Mouse (Mus musculus): Measurements from ENCODE around the gene Lrrc25. TPM values are rescaled to one million over a fixed set of nuclear protein-coding genes. Genes with fewer than 3 reads are reported as not detected.

Gene Lrrc25
- total and polyA plus RNA-seq, 2 experiments from 2014 or later: 0.74 to 2.2 TPM

DNA sequence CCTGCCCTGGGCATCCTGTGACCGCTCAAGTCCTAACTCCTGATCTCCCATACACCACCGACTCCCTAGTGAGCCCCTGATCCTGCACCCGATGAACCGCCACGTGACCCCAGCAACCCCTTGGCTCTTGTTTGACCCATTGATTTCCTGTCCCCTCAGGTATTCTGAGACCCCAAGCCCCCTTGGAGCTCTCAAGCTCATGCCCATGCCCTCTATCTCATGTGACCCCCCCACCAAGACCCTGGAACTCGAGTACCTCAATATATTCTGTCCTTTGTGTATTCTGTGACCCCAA, 8.4 kb upstream of the Lrrc25 start:
- Histone ChIP-seq H3K36me3 (ENCODE audit: insufficient read depth, low read length) (no peaks in the 10 kb centered on the region), H3K27me3 (ENCODE audit: insufficient read depth, low read length) (no peaks in the 10 kb centered on the region), H3K9me3 (ENCODE audit: low read length) (no peaks in the 10 kb centered on the region), H3K9ac (replicated peaks; ENCODE audit: low read length, poor library complexity, severe bottlenecking) (peak overlapping the region; percentile 80), H3K4me3 (ENCODE audit: low read depth, low read length) (peak overlapping the region; percentile 69), H3K4me1 (ENCODE audit: insufficient read depth, low read length) (peaks cover 26% of the 10 kb centered on the region), H3K4me2 (ENCODE audit: low read depth, low read length, poor library complexity, severe bottlenecking) (peak overlapping the region; percentile 59), H3K27ac (ENCODE audit: low read depth, low read length) (peak overlapping the region; percentile 63)
- no peak for TF ChIP-seq CTCF (IDR thresholded peaks at IDR 0.05)
- WGBS: 26% methylated on average over 6 of the region's 6 CpGs
- DNase-seq (ENCODE audit: low spot score) (no peak), ATAC-seq (ENCODE audit: low FRiP score) (no peak)

DNA sequence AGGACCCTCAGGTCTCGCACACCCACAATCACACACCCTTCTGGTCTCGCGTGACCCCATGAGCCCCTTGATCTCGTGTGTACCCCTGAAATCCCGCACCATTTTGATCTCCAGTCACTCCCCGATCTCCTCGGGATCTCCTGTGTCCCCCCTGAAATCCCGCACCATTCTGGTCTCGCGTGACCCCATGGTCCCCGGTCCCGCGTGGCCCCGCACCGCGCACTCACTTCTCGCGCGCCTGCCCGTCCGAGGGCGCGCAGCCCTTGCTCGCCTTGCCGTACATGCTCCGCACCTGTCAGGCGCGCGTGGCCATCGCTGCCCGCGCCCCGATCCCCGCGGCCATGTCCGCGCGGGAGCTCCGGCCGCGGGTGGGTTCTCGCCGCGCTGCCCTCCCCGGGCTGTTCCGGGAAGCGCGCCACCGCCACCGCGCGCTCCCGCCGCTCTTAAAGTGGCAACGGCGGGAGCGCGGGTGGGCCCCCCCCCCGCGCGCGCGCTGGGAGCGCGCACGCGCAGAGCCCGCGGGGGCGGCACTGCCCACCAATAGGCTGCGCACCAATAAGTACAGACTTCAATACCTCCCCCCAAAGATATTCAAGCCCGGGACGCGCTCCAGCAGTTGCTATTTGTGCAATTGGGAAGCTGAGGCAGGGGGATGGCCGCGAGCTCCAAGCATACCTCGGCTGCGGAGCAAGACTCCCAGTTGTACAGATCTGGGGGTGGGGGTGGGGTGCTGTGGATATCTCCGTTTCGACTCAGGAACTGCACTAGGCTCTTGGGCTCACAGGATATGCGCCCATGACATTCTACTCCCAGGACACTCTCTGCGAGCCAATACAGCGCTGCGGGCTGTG, 7.8 kb upstream of the Lrrc25 start:
- DNase-seq (ENCODE audit: low spot score): peak; percentile 73
- peak overlapping the region; percentile 69 for H3K4me3 ChIP-seq (ENCODE audit: low read depth, low read length)
- peak overlapping the region; percentile 80 for H3K9ac ChIP-seq (replicated peaks; ENCODE audit: low read length, poor library complexity, severe bottlenecking)
- 1% methylated on average over 61 of the region's 84 CpGs for WGBS
- TF ChIP-seq CTCF (IDR thresholded peaks at IDR 0.05): no peak
- H3K4me1 ChIP-seq (ENCODE audit: insufficient read depth, low read length): peaks cover 26% of the 10 kb centered on the region
- no peaks in the 10 kb centered on the region for H3K9me3 ChIP-seq (ENCODE audit: low read length)
- peak overlapping the region; percentile 63 for H3K27ac ChIP-seq (ENCODE audit: low read depth, low read length)
- peak overlapping the region; percentile 59 for H3K4me2 ChIP-seq (ENCODE audit: low read depth, low read length, poor library complexity, severe bottlenecking)
- no peaks in the 10 kb centered on the region for H3K27me3 ChIP-seq (ENCODE audit: insufficient read depth, low read length)
- H3K36me3 ChIP-seq (ENCODE audit: insufficient read depth, low read length): no peaks in the 10 kb centered on the region
- peak; percentile 74 for ATAC-seq (ENCODE audit: low FRiP score)

DNA sequence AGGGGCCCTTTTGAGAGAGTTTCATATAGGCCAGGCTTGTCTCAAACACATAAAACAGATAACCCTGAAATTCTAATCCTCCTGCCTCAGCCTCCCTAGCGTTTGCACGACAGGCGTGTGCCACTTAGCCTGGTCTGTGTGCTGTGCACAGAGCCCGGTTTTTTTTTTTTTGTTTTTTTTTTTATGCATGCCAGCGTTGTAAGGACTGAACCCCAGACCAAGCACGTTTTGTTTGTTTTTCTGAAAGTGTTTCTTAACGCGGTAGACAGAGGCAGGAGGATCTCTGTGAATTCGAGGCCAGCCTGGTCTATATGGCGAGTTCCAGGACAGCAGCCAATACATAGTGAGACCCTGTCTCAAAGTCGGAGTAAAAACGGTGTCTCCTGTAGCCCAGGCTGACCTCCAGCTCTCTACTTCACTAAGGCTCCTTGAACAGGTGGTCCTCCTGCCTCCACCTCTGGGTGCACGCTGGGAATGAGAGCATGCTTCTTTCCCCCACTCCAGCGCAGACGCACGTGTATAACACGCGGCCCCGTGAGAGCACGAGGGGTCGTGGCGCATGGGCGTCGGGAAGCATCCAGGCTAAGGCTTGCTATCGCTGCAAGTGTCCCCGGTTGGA, 7.1 kb upstream of the Lrrc25 start, which contains the start of gene Ssbp4:
Gene Ssbp4, minus strand, starts transcription at position 124 of the 619 bp plus-strand sequence.
- Histone ChIP-seq H3K27me3 (ENCODE audit: insufficient read depth, low read length) (no peaks in the 10 kb centered on the region), H3K36me3 (ENCODE audit: insufficient read depth, low read length) (no peaks in the 10 kb centered on the region), H3K9ac (replicated peaks; ENCODE audit: low read length, poor library complexity, severe bottlenecking) (peak within 1 kb of the TSS; percentile 80), H3K9me3 (ENCODE audit: low read length) (no peaks in the 10 kb centered on the region), H3K4me2 (ENCODE audit: low read depth, low read length, poor library complexity, severe bottlenecking) (peak within 1 kb of the TSS; percentile 59), H3K27ac (ENCODE audit: low read depth, low read length) (peak within 1 kb of the TSS; percentile 68), H3K4me3 (ENCODE audit: low read depth, low read length) (peak within 1 kb of the TSS; percentile 69), H3K4me1 (ENCODE audit: insufficient read depth, low read length) (peaks cover 26% of the 10 kb centered on the region)
- TF ChIP-seq CTCF (IDR thresholded peaks at IDR 0.05): no peak
- ATAC-seq (ENCODE audit: low FRiP score) (peak; percentile 8), DNase-seq (ENCODE audit: low spot score) (no peak)
- 4% methylated on average over 26 of the region's 26 CpGs for WGBS

DNA sequence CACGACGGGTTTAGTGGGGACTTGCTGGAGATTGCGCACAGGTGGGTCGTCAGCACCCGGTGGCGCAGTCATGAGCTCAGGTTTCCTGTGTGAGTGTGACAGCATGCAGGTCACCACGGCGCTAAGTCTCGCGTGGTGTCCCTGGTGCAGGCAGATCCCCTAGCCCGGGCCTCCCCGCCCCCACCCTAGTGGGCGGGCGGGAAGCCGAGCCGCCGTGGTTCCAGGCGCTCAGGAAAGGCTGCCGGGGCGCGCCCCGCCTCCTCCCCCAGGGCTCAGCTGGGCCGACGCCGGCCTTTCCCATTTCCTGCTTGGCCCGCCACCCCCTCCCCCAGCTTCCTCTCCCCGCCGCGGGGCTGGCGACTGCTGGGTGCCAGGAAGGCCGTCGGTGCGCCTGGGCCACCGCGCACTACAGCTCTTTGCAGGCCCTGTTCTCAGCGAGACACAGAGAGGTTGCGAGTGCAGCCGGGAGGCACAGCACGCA, 6.5 kb upstream of the Lrrc25 start:
- Histone ChIP-seq H3K36me3 (ENCODE audit: insufficient read depth, low read length) (no peaks in the 10 kb centered on the region), H3K9ac (replicated peaks; ENCODE audit: low read length, poor library complexity, severe bottlenecking) (peak overlapping the region; percentile 57), H3K27ac (ENCODE audit: low read depth, low read length) (peak overlapping the region; percentile 68), H3K4me2 (ENCODE audit: low read depth, low read length, poor library complexity, severe bottlenecking) (peak overlapping the region; percentile 59), H3K9me3 (ENCODE audit: low read length) (no peaks in the 10 kb centered on the region), H3K27me3 (ENCODE audit: insufficient read depth, low read length) (no peaks in the 10 kb centered on the region), H3K4me3 (ENCODE audit: low read depth, low read length) (peak overlapping the region; percentile 69), H3K4me1 (ENCODE audit: insufficient read depth, low read length) (peaks cover 26% of the 10 kb centered on the region)
- DNase-seq (ENCODE audit: low spot score) (peak; percentile 74), ATAC-seq (ENCODE audit: low FRiP score) (peak; percentile 57)
- 0% methylated on average over 34 of the region's 39 CpGs for WGBS
- TF ChIP-seq CTCF (IDR thresholded peaks at IDR 0.05): no peak; the same call in 1 of the 2 replicates

DNA sequence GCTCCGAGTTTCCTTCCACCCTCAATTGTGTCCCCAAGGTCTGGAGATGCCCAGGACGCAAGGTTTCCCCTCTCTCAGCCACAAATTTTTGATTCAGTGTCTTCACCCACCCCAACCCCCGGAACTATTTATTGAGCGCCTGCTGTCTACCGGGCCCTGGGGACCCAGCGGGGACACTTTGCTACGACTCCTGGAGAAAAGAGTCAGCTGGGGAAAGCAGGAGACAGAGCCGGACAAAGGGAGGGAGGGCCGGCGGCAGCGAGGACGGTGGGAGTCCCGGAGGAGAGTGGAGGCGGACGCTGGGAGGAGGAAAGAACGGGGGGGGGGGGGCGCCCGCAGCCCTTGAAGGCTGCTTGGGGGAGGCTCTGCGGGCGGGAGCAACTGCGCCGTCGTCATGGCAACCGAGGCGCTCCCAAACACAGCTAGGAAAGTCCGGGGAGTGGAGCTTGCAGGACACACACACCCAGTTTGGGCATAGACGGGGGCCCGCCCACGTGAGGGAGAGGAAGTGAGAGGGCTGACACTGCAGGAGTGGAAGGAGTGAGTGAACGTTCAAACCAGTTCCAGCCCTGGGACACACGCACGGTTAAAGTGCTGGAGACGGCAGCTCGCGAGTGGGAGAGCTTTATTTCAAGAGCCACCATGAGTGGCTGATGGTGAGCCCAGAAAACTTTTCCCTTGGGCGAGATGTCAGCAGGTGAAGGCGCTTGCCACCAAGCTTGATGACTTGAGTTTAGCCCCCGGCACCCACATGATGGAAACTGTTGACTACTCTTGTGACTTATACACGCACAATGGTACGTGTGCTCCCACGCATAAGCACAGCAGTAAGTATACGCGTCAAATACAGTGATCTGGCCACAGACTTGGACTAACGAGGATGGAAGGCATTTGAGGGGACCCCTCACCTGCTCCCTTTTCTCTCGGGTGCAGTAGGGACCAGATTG, 5.8 kb upstream of the Lrrc25 start:
- no peaks in the 10 kb centered on the region for H3K9me3 ChIP-seq (ENCODE audit: low read length)
- H3K27ac ChIP-seq (ENCODE audit: low read depth, low read length): peak overlapping the region; percentile 68
- peak overlapping the region; percentile 59 for H3K4me2 ChIP-seq (ENCODE audit: low read depth, low read length, poor library complexity, severe bottlenecking)
- H3K4me3 ChIP-seq (ENCODE audit: low read depth, low read length): peak overlapping the region; percentile 69
- under 1% methylated on average over 43 of the region's 45 CpGs for WGBS
- no peaks in the 10 kb centered on the region for H3K27me3 ChIP-seq (ENCODE audit: insufficient read depth, low read length)
- ATAC-seq (ENCODE audit: low FRiP score) (peak; percentile 10), DNase-seq (ENCODE audit: low spot score) (peak; percentile 81)
- peaks cover 23% of the 10 kb centered on the region for H3K4me1 ChIP-seq (ENCODE audit: insufficient read depth, low read length)
- H3K36me3 ChIP-seq (ENCODE audit: insufficient read depth, low read length): no peaks in the 10 kb centered on the region
- no peak for TF ChIP-seq CTCF (IDR thresholded peaks at IDR 0.05)
- peak overlapping the region; percentile 57 for H3K9ac ChIP-seq (replicated peaks; ENCODE audit: low read length, poor library complexity, severe bottlenecking)
